19 mouse cellular contexts compared by ENCODE assay signal in genomic region chr2:104561986-104562532, GRCm38 (mm10).
"Had no signal": no experiment of that assay in that cellular context is flagged by ENCODE, and none has a peak within 500 bp of the region (broad histone marks: within the 10 kb centered on the region; RNA-seq: fewer than 3 reads in every experiment).

No protein-coding gene starts in this region.

- H3K9ac ChIP-seq: limb, embryonic 13.5 days; liver, embryonic 12.5 days; liver, embryonic 15.5 days; lung, embryonic 15.5 days had no signal

- H3K9me3 ChIP-seq: limb, embryonic 10.5 days; limb, embryonic 13.5 days; liver, embryonic 12.5 days; liver, embryonic 15.5 days; lung, embryonic 15.5 days had no signal

- H3K4me2 ChIP-seq: limb, embryonic 13.5 days; liver, embryonic 12.5 days; liver, embryonic 15.5 days; lung, embryonic 15.5 days; midbrain, embryonic 11.5 days had no signal

- ATAC-seq: liver, embryonic 12.5 days had no signal

- H3K27ac ChIP-seq: limb, embryonic 10.5 days; limb, embryonic 13.5 days; liver, embryonic 12.5 days; liver, embryonic 15.5 days; lung, embryonic 15.5 days had no signal

- H3K27me3 ChIP-seq: limb, embryonic 13.5 days; liver, embryonic 12.5 days; liver, embryonic 15.5 days; lung, embryonic 15.5 days had no signal

- DNase-seq: kidney, postnatal 10 days; kidney, postnatal 36 days; layer of hippocampus, postnatal 36 days; liver; lung, adult 18-20 months; lung, postnatal 10 days; lung, postnatal 4 days; midbrain, embryonic 14.5 days; right cerebral cortex, adult 18-20 months; right cerebral cortex, postnatal 14 days; right cerebral cortex, postnatal 4 days; thymus, adult 18-20 months; thymus, postnatal 36 days had no signal

- H3K4me3 ChIP-seq: limb, embryonic 10.5 days; limb, embryonic 13.5 days; liver, embryonic 12.5 days; liver, embryonic 15.5 days; lung, embryonic 15.5 days had no signal

- H3K4me1 ChIP-seq: limb, embryonic 10.5 days; limb, embryonic 13.5 days; liver, embryonic 12.5 days; liver, embryonic 15.5 days; lung, embryonic 15.5 days had no signal

- H3K36me3 ChIP-seq: limb, embryonic 10.5 days; limb, embryonic 13.5 days; liver, embryonic 12.5 days; liver, embryonic 15.5 days; lung, embryonic 15.5 days had no signal
